Mouse (Mus musculus): ENCODE data around the gene Mfrp.
"Not testable (repeated sequence)": the region's sequence is repeated elsewhere in the genome, so short reads cannot be mapped to it uniquely, and the experiment has no call there.

The Mfrp gene

GRCm38 (mm10) chr9:44104881-44105280 lies 3.4 kb downstream of the Mfrp start:
- no peak for DNase-seq (ENCODE audit: low spot score in 2 of 2)

- no peak for DNase-seq (ENCODE audit: low spot score in 2 of 2)
Observed at GRCm38 (mm10) chr9:44105781-44106180, 4.3 kb downstream of the Mfrp start.

GRCm38 (mm10) chr9:44106182-44106581 lies 4.7 kb downstream of the Mfrp start:
- DNase-seq (ENCODE audit: low spot score in 2 of 2) = no peak

DNA sequence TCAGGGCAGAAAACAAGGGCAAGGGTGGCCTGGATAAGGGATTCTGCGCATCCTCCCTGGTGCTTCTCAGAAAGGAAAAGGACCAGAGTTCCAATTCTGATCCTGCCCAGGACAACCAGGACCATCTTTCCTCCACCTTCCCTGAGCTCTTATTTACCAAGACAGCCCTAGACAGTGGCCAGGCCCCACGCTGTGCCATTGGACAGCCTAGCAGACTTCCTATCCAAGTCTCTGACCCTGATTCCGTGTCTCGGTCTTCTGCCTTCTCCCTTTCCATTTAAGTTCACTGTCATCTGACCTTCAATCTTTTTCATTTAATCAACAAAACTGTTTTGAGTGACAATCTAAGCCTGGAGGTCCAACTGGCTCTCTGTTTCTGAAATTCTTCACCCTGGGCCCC lies 5.1 kb downstream of the Mfrp start:
- no peak for DNase-seq (ENCODE audit: low spot score in 2 of 2)

DNA sequence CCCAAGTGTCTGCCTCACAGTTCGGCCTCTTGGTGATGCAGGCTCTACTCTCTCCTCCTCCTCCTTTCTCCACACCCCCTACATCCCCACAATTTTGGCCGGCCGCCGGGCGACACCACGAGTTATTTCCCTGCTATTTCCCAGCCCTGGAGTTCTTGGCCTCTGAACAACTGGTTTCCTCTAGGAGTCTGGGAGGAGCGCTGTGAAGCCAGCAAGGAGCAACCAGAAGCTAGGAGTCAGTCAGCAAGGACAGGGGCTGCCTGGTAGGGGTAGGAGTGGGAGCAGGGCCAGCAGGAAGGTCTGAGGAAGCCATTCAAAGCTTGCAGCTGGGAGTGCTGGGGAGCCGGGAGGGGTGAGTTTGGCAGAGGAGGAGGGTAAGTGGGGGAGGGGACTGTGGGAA lies 5.6 kb downstream of the Mfrp start, which contains the start of gene C1qtnf5:
Gene C1qtnf5 (plus strand): TSS at position 136 of the 400 bp plus-strand sequence.
- DNase-seq (ENCODE audit: low spot score in 2 of 2) = peak in 1 of 2 experiments; percentile 68

- no peak for DNase-seq (ENCODE audit: low spot score in 2 of 2)
Observed at GRCm38 (mm10) chr9:44107557-44108179, 6.1 kb downstream of the Mfrp start.

DNA sequence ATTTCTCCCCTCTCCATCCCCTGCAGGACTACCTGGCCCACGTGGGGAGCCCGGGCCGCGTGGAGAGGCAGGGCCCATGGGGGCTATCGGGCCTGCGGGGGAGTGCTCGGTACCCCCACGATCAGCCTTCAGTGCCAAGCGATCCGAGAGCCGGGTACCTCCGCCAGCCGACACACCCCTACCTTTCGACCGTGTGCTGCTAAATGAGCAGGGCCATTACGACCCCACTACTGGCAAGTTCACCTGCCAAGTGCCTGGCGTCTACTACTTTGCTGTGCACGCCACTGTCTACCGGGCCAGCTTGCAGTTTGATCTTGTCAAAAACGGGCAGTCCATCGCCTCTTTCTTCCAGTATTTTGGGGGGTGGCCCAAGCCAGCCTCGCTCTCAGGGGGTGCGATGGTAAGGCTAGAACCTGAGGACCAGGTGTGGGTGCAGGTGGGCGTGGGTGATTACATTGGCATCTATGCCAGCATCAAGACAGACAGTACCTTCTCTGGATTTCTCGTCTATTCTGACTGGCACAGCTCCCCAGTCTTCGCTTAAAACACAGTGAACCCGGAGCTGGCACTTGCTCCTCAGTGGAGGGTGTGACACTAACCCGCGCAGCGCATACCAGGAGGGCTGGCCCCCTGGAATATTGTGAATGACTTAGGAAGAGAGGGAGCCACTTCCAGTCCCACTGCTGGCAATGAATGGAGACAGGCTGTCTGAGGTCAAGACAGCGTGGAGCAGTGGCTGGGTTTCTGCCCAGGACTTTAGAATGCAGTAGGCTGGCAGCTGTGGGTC lies 6.9 kb downstream of the Mfrp start:
- no peak for DNase-seq (ENCODE audit: low spot score in 2 of 2)

DNA sequence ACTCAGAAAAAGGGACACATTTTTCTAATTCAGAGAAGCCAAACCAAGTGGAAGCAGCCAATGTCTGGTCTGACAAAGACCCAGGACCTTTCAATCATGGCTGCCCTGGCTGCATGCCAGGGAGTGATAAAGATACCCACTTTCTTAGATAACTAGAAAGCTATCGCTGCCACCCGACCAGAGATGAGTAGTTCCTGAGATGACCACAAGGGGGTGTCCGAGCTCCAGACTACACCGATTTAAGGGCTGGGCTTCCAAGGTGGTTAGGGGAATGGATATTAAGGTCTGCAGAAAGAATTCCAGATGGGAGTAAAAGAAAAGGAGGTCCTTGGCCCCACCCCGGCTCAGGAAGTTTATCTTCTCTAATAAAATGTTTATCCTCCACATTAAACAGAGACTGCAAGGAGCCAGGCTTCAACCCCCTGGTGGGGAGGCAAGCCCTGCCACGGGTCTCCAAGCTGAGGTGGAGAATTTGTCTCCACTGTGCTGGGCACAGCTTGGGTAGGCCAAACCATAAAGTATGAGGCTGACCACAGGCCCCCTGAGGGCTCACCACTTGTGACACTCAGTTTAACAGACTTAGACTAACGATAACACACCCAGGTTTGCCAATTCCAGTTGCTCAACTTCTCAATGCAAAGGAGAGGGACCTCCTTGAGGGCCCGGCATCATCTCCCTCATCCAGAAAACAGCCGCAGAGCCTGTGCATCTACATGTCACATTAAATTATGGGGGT lies 8.0 kb downstream of the Mfrp start:
- no peak for DNase-seq (ENCODE audit: low spot score in 2 of 2)

DNA sequence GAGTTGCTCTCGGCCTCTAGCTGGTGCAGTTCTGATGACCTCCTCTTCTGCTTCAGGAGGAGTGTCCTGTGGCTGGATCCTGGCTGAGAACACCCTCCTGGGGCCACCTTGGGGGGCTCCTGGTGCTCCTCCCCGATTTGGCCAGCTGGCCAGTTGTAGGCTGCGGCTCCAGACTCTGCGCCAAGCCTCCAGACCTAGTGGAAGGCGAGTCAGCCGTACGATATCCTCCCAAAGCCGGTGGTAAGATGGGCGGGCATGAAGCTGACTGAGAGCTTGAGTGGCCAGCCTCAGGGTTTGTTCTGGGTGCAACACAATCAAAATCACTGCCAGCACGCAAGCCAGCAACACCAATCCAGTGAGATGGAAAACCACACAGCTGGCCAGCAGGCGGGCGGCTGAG lies 10.4 kb downstream of the Mfrp start:
- DNase-seq (ENCODE audit: low spot score in 2 of 2) = not testable (repeated sequence)

GRCm38 (mm10) chr9:44113105-44113789 lies 11.7 kb downstream of the Mfrp start, which contains the start of the genes Gm49380 and Rnf26:
Gene Gm49380 (minus strand): TSS chr9:44113500.
Gene Rnf26 (minus strand): TSS chr9:44113517.
- DNase-seq (ENCODE audit: low spot score in 2 of 2) = peak; percentile 91 to 94

DNA sequence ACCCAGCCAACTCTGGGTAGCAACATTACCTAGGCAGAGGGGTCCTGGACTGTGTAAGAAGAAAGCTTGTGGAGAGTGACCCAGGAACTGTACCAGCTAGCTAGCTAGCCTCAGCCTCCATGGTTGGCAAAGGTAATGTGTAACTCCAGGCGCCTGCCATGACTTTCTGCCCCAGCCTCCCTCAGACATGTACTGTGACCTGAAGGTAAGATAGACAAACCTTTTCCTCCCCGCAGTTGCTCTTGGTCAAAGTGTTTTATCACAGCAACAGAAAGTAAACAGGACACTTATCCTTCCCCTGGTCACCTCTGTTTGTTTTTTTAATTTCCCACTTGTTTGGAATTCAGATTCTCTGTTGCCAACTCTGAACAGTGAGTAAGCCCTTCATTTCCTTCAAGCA lies 12.9 kb downstream of the Mfrp start:
- DNase-seq (ENCODE audit: low spot score in 2 of 2) = no peak

GRCm38 (mm10) chr9:44115599-44115998 lies 14.1 kb downstream of the Mfrp start:
- no peak for DNase-seq (ENCODE audit: low spot score in 2 of 2)

DNA sequence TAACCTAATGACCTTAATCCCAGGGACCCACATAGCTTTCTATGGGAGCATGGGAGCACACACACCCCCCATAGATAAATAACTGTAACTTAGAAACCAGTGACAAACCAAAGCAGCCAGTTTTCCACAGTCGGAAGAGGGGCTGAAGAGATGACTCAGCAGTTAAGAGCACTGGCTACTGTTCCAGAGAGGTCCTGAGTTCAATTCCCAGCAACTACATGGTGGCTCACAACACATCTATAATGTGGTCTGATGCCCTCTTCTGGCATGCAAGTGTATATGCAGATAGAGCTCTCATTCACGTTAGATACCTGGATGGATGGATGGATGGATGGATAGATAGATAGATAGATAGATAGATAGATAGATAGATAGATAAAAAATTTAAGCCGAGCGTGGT lies 14.7 kb downstream of the Mfrp start:
- DNase-seq (ENCODE audit: low spot score in 2 of 2) = no peak

DNA sequence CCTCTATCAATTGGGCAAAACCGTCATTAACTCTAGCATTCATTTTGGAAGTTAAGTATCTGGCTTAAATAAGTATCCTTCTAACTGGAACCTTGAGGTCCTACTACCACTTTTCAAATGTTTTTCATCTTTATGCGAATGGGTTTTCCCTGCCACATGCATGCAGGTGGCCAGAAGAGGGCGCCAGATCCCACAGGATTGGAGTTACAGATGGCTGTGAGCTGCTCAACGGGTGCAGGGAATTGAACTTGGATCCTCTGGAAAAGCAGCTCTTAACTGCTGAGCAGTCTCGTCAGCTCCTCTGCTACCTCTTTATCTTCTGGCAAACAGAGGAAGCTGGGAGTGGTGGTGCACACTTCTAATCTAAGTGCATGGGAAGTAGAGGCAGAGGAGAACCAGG lies 17.5 kb downstream of the Mfrp start:
- DNase-seq (ENCODE audit: low spot score in 2 of 2) = no peak

GRCm38 (mm10) chr9:44119948-44120465 lies 18.5 kb downstream of the Mfrp start:
- no peak for DNase-seq (ENCODE audit: low spot score in 2 of 2)

GRCm38 (mm10) chr9:44124317-44124716 lies 22.8 kb downstream of the Mfrp start:
- DNase-seq (ENCODE audit: low spot score in 2 of 2) = no peak

DNA sequence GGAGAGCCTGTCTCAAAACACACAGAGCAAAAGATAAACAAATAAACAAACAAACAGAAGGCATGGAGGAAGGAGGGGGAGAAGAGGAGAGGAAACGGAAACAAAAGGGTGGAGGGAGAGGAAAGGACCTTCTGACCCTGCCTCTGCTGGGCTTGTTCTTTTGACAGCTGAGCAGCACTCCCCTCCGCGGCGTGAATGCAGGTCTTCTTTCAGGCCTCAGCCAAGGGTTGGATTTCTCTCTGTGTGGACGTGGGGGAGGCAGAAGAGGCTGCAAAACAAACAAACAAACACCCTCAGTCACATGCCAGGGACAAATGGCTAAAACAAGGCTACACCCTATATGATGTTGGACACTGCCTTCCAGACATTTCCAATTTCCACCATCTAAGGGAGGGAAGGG lies 23.5 kb downstream of the Mfrp start:
- DNase-seq (ENCODE audit: low spot score in 2 of 2) = no peak

DNA sequence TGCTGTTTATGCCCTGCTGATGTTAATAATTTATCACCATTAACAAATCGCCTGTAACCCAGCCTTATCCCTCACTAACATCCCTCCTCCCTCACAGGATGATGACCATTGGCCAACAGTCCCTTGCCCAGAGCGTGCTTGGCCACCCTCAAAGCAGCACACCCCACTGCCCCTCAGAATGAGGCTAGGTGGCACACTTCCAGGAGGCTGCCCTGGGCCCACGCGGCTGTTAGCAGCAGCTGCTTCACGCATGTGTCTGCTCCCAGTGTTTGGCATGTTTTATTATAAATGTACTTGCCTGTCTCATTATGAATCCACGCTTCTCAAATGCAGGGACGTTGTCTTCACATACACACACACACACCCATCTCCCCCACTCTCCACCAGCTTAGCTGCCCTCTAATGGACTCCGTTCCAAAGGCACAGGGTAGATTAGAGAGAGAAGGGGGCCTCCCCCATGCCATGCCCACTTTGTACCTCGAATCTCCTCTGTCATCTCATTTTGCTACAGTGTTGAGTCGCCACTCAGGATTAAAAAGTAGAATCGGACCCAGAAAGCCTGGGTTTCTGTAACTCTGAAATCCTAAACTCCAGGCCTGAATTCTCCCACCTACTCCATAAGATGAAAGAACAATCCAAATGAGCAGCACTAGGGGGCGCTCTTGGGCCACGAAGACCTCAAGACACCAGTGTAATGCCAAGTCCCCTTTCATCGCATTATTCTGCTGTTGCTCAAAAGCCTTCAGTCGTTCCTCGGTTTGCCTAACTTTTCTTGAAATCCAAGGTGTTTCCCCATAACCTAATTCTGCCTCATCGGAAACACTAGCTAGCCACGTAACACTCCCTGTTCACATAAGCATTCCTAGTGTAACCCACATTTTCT lies 24.3 kb downstream of the Mfrp start:
- peak; percentile 77 to 79 for DNase-seq (ENCODE audit: low spot score in 2 of 2)

- DNase-seq (ENCODE audit: low spot score in 2 of 2) = no peak
Observed at GRCm38 (mm10) chr9:44126746-44127145, 25.2 kb downstream of the Mfrp start.

GRCm38 (mm10) chr9:44127351-44127801 lies 25.8 kb downstream of the Mfrp start:
- no peak for DNase-seq (ENCODE audit: low spot score in 2 of 2)

DNA sequence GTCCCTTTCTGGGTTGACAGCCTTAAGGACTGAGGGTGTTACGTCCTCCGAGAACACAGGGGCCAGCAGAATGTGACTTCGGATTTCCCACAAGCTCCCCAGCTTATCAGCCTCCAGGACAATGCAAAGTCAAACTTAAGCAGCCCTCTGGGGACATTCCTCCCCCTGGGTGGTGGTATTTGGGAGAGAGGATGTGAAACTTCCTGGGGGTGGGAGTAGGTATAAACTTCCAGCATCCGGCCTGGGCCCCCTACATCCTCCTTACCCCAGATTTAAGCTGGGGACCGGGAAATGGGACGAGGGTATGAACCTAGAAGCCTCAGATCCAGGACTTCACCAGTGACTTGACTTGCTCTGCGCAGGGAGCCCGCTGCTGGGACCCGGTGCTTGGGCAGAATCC lies 28.1 kb downstream of the Mfrp start:
- no peak for DNase-seq (ENCODE audit: low spot score in 2 of 2)

Data from right cerebral cortex, postnatal 36 days (tissue).